Mouse (Mus musculus) kidney, embryonic 15.5 days (tissue): ENCODE results near the gene Ints6. TPM values are rescaled to one million over a fixed set of nuclear protein-coding genes. Genes with fewer than 3 reads are reported as not detected.
A peak's percentile ranks its signal among the peaks of the same experiment; 100 is the strongest.

Source experiments
- ATAC-seq: fragments of 200-750 bp; cut with Nextera tagmentation; replicated peaks from 2 replicates; pipeline ENCODE4 v1.8.0; 2017; ENCODE audit warnings: moderate TSS enrichment; ENCODE audit not compliant: low FRiP score
- H3K27ac ChIP-seq: fragments of 300-500 bp; sonication (generic); 2 replicates; pipeline ENCODE4 v1.5.1; 2015; ENCODE audit warnings: mild to moderate bottlenecking, inconsistent platforms
- H3K27me3 ChIP-seq: fragments of 300-500 bp; sonication (generic); 2 replicates; pipeline ENCODE4 v1.6.1; 2015; ENCODE audit warnings: inconsistent platforms
- H3K36me3 ChIP-seq: fragments of 300-500 bp; sonication (generic); 2 replicates; pipeline ENCODE4 v1.6.1; 2015; ENCODE audit warnings: inconsistent platforms
- H3K4me1 ChIP-seq: fragments of 300-500 bp; sonication (generic); 2 replicates; pipeline ENCODE4 v1.6.1; 2015; ENCODE audit warnings: inconsistent platforms
- H3K4me2 ChIP-seq: fragments of 300-500 bp; sonication (generic); 2 replicates; pipeline ENCODE4 v1.6.1; 2015; ENCODE audit warnings: moderate library complexity, mild to moderate bottlenecking, inconsistent platforms
- H3K4me3 ChIP-seq: fragments of 300-500 bp; sonication (generic); replicated peaks from 2 replicates; pipeline ENCODE4 v1.5.1; 2015; ENCODE audit warnings: mild to moderate bottlenecking, inconsistent platforms
- H3K9ac ChIP-seq: fragments of 300-500 bp; sonication (generic); 2 replicates; pipeline ENCODE4 v1.6.1; 2015; ENCODE audit warnings: mild to moderate bottlenecking, inconsistent platforms
- H3K9me3 ChIP-seq: fragments of 300-500 bp; sonication (generic); replicated peaks from 2 replicates; pipeline ENCODE4 v1.6.1; 2016; ENCODE audit warnings: inconsistent platforms
- WGBS: fragments of 180-500 bp; shearing (Covaris S2); methylation state at CpG from one replicate; pipeline ENCODE4 v1.1.7; 2015; ENCODE audit warnings: mixed read lengths; 5-methylcytosine and 5-hydroxymethylcytosine counted together
- polyA plus RNA-seq: library from polyadenylated mRNA; unstranded; fragments of >200 nt; fragmentation: Nextera tagmentation; extraction: Ambion mirVana; gene quantifications from 2 replicates; pipeline ENCODE4 v1.2.1, GENCODE M21; 2015

Gene Ints6
- polyA plus RNA-seq: 19.5 and 21.9 TPM in 2 replicates

GRCm38 (mm10) chr14:62761036-62761881 lies at the start of gene Ints6:
Gene Ints6 (minus strand): TSS chr14:62761169.
- peak within 1 kb of the TSS; percentile 74 for H3K4me2 ChIP-seq
- ATAC-seq: peak; percentile 96
- H3K36me3 ChIP-seq: peaks cover 16% of the 10 kb centered on the region
- H3K27me3 ChIP-seq: no peaks in the 10 kb centered on the region
- H3K27ac ChIP-seq: peak within 1 kb of the TSS; percentile 98
- H3K4me3 ChIP-seq: peak within 1 kb of the TSS; percentile 83
- peaks cover 7% of the 10 kb centered on the region for H3K4me1 ChIP-seq
- peak within 1 kb of the TSS; percentile 98 for H3K9ac ChIP-seq
- WGBS: under 1% methylated on average over 64 of the region's 72 CpGs
- no peaks in the 10 kb centered on the region for H3K9me3 ChIP-seq

GRCm38 (mm10) chr14:62808661-62809523 lies 47.9 kb upstream of the Ints6 start:
- H3K4me2 ChIP-seq: no peak overlapping the region
- WGBS: 41% methylated on average over 7 of the region's 7 CpGs
- peaks cover 4% of the 10 kb centered on the region; the same call in 1 of the 2 replicates for H3K4me1 ChIP-seq
- no peaks in the 10 kb centered on the region for H3K9me3 ChIP-seq
- H3K36me3 ChIP-seq: no peaks in the 10 kb centered on the region
- H3K27ac ChIP-seq: no peak overlapping the region
- H3K9ac ChIP-seq: no peak overlapping the region
- H3K27me3 ChIP-seq: no peaks in the 10 kb centered on the region
- ATAC-seq: no peak
- H3K4me3 ChIP-seq: no peak overlapping the region

- H3K9me3 ChIP-seq: no peaks in the 10 kb centered on the region
- 13% methylated on average over 3 of the region's 3 CpGs for WGBS
- H3K4me3 ChIP-seq: no peak overlapping the region
- no peaks in the 10 kb centered on the region for H3K36me3 ChIP-seq
- H3K4me2 ChIP-seq: no peak overlapping the region
- H3K9ac ChIP-seq: no peak overlapping the region
- no peaks in the 10 kb centered on the region for H3K27me3 ChIP-seq
- ATAC-seq: no peak
- peaks cover 4% of the 10 kb centered on the region; the same call in 1 of the 2 replicates for H3K4me1 ChIP-seq
- H3K27ac ChIP-seq: no peak overlapping the region
Measured at GRCm38 (mm10) chr14:62806921-62807320, 46.0 kb upstream of the Ints6 start.

GRCm38 (mm10) chr14:62803204-62803603 lies 42.2 kb upstream of the Ints6 start:
- Histone ChIP-seq H3K36me3 (no peaks in the 10 kb centered on the region), H3K27me3 (no peaks in the 10 kb centered on the region), H3K9me3 (no peaks in the 10 kb centered on the region), H3K4me3 (no peak overlapping the region), H3K27ac (no peak overlapping the region), H3K9ac (no peak overlapping the region), H3K4me1 (peaks cover 12% of the 10 kb centered on the region), H3K4me2 (no peak overlapping the region)
- WGBS: 28% methylated on average over 5 of the region's 5 CpGs
- peak; percentile 73 for ATAC-seq

- ATAC-seq: no peak
- Histone ChIP-seq H3K36me3 (no peaks in the 10 kb centered on the region), H3K4me3 (no peak overlapping the region), H3K9me3 (no peaks in the 10 kb centered on the region), H3K27ac (no peak overlapping the region), H3K27me3 (no peaks in the 10 kb centered on the region), H3K4me2 (no peak overlapping the region), H3K9ac (no peak overlapping the region), H3K4me1 (peaks cover 13% of the 10 kb centered on the region)
- 73% methylated on average over 3 of the region's 3 CpGs for WGBS
Measured at GRCm38 (mm10) chr14:62800791-62801190, 39.8 kb upstream of the Ints6 start.

- peak overlapping the region; percentile 33 for H3K4me3 ChIP-seq
- no peak overlapping the region for H3K9ac ChIP-seq
- no peak overlapping the region for H3K27ac ChIP-seq
- H3K4me2 ChIP-seq: peak overlapping the region; percentile 62
- no peaks in the 10 kb centered on the region for H3K9me3 ChIP-seq
- H3K4me1 ChIP-seq: peaks cover 13% of the 10 kb centered on the region
- no peaks in the 10 kb centered on the region for H3K27me3 ChIP-seq
- ATAC-seq: peak; percentile 79
- WGBS: under 1% methylated on average over 4 of the region's 4 CpGs
- H3K36me3 ChIP-seq: no peaks in the 10 kb centered on the region
Measured at GRCm38 (mm10) chr14:62798608-62799101, 37.7 kb upstream of the Ints6 start.

DNA sequence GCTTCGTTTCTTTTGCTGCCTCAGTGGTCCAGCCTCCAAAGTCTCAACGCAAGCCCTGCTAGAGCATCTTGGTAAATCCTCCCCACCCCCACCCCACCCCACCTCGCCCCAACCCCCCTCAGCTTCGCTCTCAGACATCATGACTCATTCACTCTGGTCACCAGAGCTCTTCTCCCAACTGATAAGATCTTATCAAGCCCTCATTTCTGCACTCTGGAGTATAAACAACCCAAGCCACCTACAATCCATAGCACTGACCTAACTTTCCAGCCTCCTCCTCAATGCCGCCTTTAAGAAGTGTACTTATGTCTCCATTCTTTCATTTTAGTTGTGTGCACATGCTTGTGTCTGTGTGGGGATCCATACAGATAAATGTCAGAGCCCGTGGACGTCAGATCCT lies 34.8 kb upstream of the Ints6 start:
- Histone ChIP-seq H3K9me3 (no peaks in the 10 kb centered on the region), H3K4me3 (no peak overlapping the region)
- WGBS: 73% methylated on average over 7 of the region's 7 CpGs

GRCm38 (mm10) chr14:62789282-62789681 lies 28.3 kb upstream of the Ints6 start:
- no peaks in the 10 kb centered on the region for H3K4me1 ChIP-seq
- H3K27ac ChIP-seq: no peak overlapping the region
- WGBS: 47% methylated on average over 4 of the region's 4 CpGs
- ATAC-seq: no peak
- H3K9ac ChIP-seq: no peak overlapping the region
- no peak overlapping the region for H3K4me2 ChIP-seq
- no peak overlapping the region for H3K4me3 ChIP-seq
- no peaks in the 10 kb centered on the region for H3K9me3 ChIP-seq
- H3K27me3 ChIP-seq: no peaks in the 10 kb centered on the region
- H3K36me3 ChIP-seq: no peaks in the 10 kb centered on the region

More for the DNA sequence above, 34.8 kb upstream of the Ints6 start:
- peaks cover 13% of the 10 kb centered on the region for H3K4me1 ChIP-seq
- H3K4me2 ChIP-seq: no peak overlapping the region
- no peaks in the 10 kb centered on the region for H3K27me3 ChIP-seq
- H3K27ac ChIP-seq: no peak overlapping the region
- H3K9ac ChIP-seq: no peak overlapping the region
- ATAC-seq: no peak
- no peaks in the 10 kb centered on the region for H3K36me3 ChIP-seq

DNA sequence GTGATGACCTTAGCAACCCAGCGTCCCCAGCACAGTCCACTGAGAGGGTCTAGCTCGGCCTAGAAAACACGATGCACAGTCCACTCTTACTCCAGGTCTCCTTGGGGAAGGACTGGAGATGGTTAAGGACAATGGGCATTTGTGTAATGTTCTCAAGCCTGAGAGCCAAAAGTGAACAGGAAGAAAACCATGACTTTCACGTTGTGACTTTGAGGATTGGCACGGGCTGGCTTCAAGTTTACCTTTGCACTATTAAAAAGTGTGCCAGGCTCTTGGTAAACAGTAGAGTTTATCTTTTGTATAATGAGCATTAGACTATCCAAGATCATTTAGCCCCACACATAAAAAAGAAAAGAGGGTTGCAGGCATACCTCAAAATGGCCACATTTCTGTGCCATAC lies 22.0 kb upstream of the Ints6 start:
- Histone ChIP-seq H3K27me3 (no peaks in the 10 kb centered on the region), H3K4me1 (no peaks in the 10 kb centered on the region), H3K27ac (no peak overlapping the region), H3K4me2 (no peak overlapping the region), H3K36me3 (no peaks in the 10 kb centered on the region), H3K9ac (no peak overlapping the region), H3K9me3 (no peaks in the 10 kb centered on the region), H3K4me3 (no peak overlapping the region)
- WGBS: 86% methylated on average over 5 of the region's 5 CpGs
- no peak for ATAC-seq

DNA sequence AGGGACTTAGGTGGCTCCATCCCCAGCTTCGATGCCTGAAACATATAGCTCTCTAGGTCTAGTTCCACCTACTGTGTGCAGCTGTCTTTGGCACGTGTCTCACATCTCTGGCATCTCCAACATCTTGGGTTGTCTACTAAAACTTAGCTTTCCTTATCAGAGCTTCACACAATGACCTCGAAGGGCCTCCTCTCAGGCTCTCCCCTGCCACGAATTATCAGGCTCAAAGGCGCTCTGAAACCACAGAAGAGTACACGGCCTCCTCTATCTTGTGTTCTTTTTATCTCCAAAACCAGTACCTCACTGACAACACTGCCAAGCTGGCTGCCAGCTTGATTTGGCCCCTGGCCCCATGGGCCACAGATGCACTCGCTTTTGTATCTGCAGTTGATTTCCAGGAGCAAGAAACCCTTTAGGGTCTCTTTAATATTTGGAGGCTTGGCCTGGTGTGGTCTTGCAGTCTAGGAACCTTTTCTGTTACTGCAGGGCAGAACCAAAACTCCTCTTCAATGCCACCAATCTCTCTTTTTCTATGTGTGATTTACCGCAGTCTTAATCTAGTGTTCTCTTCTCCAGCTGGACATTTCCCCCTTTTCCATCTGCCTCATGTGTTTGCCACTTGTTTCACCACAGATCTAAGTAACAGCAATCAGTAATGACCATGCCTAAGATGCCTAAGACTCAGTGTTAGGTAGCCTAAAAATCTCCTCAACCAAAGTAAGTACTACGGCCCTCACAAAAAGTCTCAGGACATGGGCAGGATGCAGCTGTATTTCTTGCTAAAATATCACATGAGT lies 19.7 kb upstream of the Ints6 start:
- no peaks in the 10 kb centered on the region for H3K27me3 ChIP-seq
- ATAC-seq: no peak
- no peak overlapping the region for H3K27ac ChIP-seq
- H3K4me3 ChIP-seq: no peak overlapping the region
- no peak overlapping the region for H3K4me2 ChIP-seq
- no peaks in the 10 kb centered on the region for H3K36me3 ChIP-seq
- WGBS: 87% methylated on average over 9 of the region's 9 CpGs
- no peak overlapping the region for H3K9ac ChIP-seq
- no peaks in the 10 kb centered on the region for H3K9me3 ChIP-seq
- H3K4me1 ChIP-seq: no peaks in the 10 kb centered on the region

GRCm38 (mm10) chr14:62778095-62778494 lies 17.1 kb upstream of the Ints6 start:
- no peak for ATAC-seq
- Histone ChIP-seq H3K4me3 (no peak overlapping the region), H3K4me1 (no peaks in the 10 kb centered on the region), H3K9ac (no peak overlapping the region), H3K27me3 (no peaks in the 10 kb centered on the region), H3K27ac (no peak overlapping the region), H3K36me3 (no peaks in the 10 kb centered on the region), H3K4me2 (no peak overlapping the region), H3K9me3 (no peaks in the 10 kb centered on the region)
- WGBS: 94% methylated on average over 9 of the region's 9 CpGs
